Mouse (Mus musculus) yolk sac, embryonic 10.5 days (tissue): ENCODE measurements around the gene Fuk.
A peak's percentile ranks its signal among the peaks of the same experiment; 100 is the strongest.
"Not testable (repeated sequence)": the region's sequence is repeated elsewhere in the genome, so short reads cannot be mapped to it uniquely, and the experiment has no call there.

Source experiments
- DNase-seq: peaks from one replicate; pipeline ENCODE4 v3.0.0-alpha.2; 2017; ENCODE audit warnings: low spot score

Gene Fuk

DNA sequence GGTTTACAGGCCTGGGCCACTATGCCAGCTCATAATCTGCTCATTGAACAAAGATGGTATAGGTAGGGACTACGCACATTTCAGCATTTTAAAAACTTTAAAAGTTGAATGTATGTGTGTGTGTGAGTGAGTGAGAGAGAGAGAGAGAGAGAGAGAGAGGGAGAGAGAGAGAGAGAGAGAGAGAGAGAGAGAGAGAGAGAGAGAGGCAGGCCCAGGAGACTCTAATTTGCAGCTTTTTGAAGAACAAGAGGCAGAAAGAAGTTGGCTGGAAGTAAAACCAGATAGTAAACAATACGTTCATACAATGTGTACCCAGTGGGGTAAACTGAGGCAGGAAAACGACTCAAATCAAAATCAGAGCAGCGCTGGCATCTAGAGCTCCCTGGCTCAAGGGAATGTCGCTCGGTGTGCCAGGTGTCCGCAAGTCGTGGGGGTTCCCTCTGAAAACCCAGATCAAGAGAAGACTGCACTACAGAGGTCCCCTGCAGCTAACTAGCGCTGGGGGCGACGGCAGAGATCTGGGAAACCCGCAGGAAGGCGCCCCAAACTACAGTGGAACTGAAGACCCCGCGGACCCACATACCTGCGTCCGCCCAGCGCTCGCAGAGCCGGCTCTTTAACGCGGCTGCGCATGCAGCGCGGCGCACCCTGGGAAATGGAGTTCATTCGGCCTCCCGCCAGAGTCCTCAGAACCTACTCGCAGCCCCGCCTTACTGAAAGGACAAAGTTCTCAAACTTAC lies at the start of gene Fuk:
Fuk (minus strand) TSS at position 650 of the 740 bp plus-strand sequence.
- peak; percentile 85 for DNase-seq

DNA sequence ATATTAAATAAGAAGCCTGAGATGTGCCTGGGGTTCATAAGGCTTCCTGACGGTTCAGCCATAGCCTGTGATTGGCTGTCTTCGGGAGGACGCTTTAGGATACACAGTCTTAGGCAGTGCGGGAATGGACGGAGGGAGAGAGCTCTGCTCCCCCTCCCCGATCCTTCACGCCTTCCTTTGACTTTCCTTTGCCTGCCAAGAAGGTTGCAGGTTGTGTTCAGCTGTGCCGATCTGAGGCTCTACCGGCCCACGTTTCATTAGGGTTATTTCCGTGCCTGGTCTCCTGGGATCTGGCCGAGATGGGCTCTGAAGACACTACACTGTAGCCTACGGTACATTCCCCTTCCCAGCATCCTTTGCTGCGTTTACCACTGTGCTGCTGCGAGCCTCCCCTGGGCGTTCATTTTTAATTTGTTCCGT lies 47.8 kb upstream of the Fuk start:
- no peak for DNase-seq

DNA sequence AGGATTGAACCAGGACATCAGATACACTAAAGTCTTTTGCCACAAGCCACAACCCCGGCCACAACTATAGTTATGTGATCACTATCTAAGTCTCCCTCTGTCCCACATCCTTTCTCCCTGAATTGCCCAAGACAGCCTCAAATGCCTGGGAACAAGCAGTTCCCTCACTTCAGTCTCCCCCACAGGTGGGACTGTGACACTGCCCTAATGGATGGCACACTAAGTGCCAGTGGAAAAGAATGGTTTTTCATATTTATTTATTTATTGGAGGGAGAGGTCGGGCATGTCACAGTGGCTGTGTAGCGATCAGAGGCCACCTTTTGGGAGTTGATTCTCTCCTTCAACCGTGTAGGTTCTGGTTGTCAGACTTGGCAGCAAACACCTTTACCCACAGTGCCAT lies 43.4 kb upstream of the Fuk start:
- no peak for DNase-seq

DNA sequence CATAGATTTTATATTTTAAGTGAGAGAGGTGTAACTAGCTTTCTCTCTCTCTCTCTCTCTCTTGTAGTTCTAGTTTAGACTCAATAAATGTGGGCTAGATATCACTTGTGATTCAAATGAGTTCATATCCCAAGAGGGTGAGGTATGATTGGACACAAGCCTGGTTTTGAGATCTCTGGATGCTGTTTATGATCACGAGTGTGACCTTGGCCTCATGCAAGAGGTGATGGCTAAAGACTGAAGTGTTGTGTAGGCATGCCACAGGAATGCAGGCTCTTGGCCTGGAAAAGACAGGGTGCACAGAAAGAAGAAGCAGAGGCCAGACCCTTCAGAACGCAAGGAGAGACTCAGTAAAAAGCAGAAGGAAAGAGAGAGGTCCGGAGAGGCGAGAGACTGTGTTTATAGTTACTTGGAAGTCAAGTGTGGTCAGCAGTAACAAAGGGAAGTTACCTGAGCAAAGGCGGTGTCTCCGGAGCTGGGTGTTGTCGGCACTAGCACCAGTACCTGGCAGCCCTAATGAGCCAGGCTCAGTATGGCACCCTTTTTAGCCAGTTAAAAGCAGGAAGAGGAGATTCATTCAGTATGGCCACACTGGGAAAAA lies 42.1 kb upstream of the Fuk start:
- no peak for DNase-seq

DNA sequence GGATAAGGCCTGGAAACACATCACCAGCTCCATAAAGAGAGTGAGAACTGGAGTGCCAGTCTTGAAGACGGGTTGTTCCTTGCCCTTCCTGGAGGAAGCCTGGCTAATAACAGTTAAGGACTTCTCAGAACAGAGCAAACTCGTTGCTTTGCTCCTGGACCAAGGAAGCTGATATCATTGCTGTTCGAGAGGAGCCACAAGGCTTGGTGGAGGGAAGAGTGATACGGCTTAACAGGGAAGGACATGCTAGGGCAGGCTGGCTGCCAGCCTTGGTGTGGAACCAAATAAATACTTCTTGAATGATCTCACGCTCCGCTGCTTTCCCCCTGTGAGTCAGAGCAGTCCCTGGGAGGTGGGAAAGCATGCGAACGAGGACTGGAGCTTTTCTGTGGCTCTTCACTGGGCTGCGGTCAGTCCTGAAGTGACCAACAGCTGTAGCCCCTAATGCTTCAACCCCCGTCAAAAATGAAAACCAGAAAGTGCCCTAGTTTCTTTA lies 39.2 kb upstream of the Fuk start:
- DNase-seq: no peak

DNA sequence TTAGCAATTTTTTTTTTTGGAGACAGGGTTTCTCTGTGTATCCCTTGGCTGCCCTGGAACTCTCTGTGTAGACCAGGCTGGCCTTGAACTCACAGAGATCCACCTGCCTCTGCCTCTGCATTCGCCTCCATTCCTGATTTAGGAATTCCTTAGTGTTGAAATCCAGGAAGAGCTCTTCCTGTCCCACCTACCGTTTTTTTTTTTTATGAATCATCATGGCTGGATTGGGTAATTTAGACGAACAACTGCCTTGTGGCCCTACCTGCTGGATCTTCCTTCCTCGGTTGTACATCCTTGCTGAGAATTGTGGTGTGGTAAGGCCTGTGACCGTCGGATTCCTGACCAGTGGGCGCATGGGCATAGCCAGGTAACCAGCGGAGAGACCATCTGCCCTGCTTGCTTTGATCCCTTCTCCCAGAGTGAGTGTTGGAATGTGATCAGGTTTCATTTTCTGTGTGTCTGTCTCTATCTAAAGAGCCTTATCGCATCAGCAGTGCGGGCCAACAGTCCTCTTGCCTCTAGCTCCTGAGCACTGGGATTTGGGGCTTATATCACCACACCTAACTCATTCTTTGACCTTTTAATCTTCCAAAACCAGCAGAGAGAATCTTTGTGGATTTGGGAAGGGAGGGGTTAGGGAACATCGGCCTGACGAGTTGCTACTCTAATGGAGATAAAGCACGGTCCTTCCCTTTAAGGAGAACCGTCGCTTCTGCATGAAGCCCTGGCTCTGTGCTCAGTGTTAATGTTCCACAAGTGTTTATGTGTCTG lies 38.6 kb upstream of the Fuk start:
- no peak for DNase-seq

DNA sequence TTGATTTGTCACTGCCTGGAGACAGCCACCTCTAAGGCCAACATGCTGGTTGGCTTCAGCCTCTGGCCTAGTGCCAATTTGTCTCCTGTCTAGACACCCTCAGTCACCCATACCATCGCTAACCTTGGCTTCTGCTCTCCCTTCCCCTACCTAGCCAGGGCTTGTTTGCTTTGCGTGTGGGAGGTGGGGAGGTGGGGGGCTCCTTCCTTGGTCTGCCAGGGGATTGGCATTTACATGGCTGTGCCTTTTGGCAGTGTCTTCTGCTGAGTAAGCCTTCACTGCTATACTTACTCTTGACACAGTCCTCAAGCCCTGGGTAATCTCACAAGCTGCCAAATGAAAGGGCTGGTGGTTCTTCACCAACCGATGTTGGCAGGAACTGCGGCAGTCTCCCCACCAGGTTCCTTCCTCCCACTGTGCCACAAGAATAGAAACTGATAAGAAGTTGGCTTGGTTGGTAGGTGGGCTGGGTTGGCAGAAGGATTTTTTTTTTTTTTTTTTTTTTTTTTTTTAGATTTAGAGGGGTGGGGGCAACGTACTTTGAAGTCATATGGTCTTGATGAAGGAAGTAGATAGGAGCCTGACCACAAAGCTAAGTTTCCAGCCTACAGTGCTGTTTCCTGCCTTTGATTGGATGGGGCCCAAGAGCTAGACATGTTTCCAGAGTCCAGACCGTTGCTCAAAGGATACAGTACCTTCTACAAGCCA lies 36.7 kb upstream of the Fuk start:
- DNase-seq: no peak

DNA sequence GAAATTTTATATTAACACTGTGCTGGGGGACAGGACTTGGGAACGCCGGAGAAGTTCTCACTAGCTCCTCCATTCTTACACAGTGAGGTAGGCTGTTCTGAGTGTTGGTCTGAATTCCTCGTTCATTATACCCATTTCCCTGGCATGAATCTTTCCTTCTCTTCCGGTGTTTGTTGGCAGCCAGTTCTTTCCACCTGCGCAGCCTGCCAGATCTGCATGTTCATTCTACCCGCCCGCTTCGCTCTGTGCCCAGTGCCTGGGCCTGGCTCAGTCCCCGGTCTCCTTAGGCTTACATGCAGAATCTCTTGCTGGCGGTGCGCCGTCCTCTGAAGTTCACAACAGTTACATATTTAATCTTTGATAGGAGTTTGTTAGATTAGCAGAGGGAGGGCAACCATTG lies 33.9 kb upstream of the Fuk start:
- no peak for DNase-seq

DNA sequence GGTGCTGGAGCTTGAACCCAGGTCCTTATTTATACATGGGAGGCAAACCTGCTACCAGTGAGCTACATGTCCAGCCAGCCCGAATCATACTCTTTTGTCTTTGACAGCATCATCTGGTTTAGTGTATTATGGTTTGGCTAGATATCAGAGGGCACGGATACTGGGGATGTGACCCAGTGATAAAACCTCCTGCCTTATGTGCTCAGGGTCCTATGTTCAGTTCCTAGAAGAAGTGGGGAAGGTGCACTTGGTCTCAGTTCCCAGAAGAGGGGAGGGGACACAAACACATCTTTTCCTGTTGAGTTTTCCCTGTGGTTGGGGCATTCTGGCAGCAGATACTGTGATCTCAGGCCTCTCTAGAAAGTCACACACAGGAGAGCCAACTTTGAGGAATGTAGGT lies 31.0 kb upstream of the Fuk start:
- DNase-seq: no peak

DNA sequence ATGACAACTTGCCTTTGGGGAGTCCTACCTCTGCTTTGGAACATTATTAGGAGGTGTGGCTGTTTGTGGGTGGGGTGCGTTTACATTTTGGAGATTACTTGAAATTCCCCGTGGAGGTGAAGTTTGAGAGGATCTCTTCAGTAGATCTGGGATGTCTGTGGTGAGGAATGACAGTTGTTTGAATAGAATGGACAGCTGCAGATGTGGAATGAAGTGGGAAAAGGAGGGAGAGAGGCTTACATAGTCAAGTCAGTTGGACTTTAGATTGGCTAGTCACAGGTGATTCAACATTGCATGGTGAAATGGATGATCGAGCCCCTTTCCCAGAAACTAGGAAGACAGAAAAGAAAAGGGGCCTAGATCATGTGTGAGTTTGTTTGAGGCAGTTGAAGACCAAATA lies 30.2 kb upstream of the Fuk start:
- DNase-seq: no peak

DNA sequence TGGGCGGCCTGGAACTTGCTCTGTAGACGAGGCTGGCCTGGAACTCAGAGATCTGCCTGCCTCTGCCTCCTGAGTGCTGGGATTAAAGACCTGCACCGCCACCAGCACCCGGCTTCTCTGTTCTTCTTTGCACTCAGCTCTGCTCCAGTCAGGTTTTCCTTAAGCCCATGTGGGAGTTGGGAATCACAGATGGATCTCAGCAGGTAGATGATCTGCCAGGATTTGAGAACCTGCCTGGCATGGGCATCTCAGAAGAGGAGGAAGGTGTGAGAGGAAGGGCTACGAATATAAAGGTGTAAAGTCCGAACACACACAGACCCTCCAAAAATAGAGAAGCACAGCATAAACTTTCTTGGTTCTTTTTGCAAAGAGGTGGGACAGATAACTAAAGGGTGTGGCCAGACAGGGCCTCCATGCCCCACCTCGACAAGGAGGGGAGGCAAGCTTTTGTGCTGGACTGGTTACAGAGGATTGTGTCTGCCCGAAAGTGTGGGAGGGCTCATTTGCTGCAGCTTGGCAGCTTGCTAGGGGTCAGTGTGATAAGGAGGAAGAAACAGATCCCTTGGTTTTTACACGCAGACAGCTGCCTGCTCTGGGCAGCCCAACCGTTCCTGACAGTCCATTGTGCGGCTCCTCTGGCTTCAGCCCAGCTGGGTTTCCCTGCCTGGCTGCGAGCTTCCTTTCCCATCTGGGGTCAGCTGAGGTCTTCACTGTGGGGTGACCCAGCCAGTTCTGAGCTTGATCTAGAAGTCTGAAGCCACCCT lies 29.1 kb upstream of the Fuk start:
- DNase-seq: peak; percentile 51

DNA sequence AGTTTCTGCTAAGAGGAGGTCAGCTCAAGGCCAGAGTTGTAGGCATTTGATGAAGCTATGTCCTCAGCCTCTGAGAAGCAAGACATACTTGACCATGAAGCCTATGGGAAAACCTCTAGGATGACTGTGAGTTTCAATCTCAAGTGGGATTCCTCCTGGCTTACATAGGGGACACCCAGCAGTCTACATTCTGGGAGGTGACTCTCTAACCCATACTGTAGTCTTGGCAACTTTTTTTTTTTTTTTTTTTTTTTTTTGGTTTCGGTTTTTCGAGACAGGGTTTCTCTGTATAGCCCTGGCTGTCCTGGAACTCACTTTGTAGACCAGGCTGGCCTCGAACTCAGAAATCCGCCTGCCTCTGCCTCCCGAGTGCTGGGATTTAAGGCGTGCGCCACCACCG lies 27.4 kb upstream of the Fuk start:
- DNase-seq: not testable (repeated sequence)

DNA sequence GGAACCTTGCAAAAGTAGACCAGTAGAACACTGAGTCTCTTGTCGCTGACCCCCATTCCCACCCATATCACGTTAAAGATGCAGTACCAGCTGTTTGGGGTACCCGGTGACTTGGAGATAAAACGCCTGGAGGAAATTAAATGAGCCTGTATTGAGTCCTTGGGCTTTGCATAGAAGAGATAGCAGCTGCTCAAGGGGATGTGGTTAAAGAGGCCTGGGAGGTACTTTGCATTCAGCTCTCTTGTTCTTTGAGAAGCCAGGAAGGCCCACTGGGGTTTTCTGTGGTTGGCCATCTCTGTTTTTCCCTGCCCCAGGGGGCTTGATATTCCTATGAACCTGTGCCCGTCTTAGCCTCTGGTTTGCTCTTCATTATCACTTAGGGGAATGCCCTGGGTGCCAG lies 26.8 kb upstream of the Fuk start:
- DNase-seq: no peak

DNA sequence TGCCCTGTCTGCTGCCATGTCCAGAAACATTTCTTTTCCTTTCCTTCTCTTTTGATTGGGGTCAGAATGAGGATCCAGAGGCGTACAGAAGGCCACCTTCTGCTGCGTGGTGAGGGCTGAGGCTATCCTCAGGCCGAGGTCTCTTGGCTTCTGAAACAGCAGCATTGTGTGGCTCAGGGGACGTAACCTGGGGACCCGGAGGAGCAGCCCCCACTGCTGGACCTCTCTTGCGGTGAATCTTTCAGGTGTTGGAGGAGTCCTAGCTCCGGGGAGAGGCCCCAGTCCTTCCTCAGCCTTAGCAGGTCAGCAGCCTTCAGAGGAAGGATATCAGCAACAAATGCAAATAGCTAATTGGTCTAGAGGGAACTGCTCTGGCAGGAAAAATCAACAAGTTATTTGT lies 26.1 kb upstream of the Fuk start:
- no peak for DNase-seq

DNA sequence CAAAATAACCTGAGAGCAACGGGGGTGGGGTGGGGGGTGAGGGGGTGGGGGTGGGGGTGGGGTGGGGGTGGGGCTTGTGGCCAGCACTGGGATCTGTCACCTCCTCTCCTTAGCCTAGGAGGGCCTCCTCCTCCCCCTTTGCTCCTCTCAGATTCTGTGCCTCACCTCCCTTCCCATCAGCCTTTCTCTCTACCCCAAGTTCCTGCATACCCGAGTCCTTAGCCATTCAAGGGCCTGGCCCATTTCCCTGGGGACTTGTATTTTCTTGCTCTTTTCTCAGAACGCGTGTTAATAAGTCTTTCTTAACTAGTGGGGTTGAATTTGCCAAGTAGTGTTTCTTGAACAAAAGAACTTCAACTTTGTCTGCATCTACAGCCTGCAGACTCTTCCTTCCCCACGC lies 24.4 kb upstream of the Fuk start:
- DNase-seq: no peak

DNA sequence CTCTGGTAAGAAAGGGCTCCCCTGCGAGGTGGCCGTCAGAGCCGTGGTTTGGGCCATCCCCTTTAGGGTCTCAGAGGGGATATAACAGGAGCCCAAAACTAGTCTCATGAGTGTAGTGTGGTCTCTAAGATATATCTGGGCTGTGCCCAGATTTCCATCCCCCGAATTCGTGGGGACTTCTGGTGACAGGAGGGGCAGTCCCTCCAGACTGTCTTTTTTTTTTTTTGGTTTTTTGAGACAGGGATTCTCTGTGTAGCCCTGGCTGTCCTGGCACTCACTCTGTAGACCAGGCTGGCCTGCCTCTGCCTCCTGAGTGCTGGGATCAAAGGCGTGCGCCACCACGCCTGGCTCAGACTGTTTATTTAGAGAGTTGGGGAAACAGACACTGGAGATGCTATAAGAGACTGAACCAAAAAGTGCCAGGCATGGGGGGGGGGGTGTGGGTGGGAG lies 23.4 kb upstream of the Fuk start:
- DNase-seq: no peak

DNA sequence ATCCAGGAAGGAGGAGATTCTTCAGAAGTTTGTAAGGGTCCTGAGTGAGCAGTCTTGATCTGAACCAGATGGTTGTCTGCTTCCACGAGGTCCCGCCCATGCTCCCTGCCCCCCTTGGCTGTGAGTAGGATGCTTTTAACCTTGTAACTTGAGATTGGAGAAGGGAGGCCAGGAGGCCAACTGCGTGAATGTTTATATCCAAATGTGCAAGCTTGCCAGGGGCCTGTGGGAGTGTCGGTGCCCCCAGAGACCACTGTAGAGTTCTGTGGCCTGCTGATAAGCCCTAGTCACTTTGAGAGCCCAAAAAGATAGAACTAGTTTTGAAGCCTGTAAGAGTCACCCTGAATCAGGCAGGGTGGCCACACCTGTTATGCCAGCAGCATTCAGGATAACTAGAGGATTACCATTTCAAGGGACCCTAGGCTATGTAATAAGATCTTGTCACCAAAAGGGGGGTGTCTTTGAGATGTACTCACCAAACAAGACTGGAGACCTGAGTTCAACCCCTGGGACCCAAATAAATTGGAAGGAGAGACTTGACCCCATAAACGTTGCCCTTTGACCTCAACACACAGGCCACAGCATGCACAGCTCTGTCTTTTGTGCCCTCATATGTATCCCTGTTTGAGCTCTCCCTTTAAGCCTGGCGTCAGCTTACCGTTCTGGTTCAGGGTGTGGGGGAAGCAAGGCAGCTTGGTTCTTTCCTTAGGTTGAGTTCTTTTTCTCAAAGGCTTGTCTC lies 19.4 kb upstream of the Fuk start:
- peak; percentile 81 for DNase-seq

DNA sequence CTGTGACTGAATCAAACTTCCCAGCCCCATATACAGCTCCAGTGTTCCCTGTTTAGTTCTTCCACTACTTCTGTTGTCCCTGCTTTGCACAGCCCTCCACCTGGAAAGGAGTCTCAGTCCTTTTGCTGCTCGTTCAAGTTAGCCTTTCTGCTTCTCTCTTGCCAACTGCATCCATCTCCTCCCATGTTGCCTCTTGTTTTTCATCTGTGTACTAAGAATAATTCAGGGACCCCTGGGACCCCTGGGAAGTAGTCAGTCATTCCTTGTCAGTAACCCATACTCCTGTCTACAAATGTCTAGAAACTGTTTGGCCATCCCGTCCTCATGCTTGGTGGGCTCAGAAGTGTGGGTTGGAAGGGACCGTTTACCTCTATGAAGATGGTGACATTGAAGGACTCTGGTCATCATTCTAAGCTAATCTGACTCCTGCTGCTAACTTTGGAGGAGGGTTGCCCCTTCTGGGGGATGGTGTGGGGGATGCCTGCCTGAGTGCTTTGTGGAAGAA lies 18.5 kb upstream of the Fuk start:
- DNase-seq: no peak

DNA sequence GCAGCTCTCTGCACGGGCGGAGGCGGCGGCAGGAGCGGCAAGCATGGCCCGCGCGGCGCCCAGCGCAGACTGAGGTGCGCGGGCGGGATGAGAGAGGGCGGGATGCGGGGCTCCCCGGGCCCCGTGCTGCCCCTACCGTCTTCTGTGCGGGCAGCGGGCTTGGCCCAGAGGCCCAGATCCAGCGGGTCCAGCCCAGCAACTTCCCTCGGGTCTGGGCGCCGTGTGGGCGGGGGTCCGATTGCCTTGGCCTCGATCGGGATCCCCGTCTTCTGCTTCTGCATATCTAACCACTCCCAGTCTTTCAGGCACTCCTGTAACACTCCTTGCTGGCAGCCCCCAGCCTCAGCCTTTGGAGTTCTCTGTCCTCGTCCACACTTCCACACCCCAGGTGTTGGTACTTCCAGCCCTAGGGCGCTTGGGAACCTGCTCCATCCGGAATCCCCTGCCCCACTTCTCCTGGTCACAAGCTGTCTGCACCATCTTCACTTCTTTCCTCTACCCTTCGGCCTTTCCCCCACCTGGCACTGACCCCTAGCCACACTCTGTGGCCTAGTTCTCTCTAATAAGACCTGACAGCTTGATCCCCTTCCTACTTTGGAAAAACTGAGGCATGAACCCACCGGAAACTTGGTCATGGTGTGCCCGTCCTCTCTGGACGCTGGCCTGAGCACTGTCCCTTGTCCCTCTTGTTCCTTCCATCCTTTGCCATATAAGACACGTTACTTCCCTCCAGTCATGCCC lies 17.9 kb upstream of the Fuk start:
- DNase-seq: peak; percentile 52
